26 mouse cellular contexts compared by ENCODE assay signal in the genomic region with DNA sequence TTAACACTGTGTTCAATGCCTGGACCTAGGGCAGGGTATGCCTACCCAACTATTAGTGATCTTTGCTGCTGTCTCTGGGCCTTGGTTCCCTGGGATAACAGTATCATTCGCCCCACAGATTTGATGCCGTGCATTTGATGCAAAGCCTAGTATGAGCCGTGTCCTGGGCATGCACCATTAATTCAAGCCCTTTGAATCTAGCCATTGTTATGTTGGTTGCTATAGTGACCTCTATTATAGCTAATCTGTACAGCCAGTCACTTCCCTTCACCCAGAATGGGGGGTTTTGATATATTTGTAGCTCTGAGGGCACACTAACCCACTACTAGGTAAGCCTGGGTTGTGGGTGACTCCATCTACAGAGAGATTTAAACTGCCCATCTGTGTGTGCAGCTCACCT. TPM values are rescaled to one million over a fixed set of nuclear protein-coding genes. Genes with fewer than 3 reads are reported as not detected.
DNase-seq lines count a peak whose midpoint lies in the region; ATAC-seq and TF ChIP-seq lines count a peak whose summit lies in the region.
"Had no signal": no experiment of that assay in that cellular context is flagged by ENCODE, and none has a peak within 500 bp of the region (broad histone marks: within the 10 kb centered on the region; RNA-seq: fewer than 3 reads in every experiment).

No protein-coding gene starts in this region.

- H3K4me3 ChIP-seq in hindbrain, embryonic 11.5 days (ENCODE audit: low read depth, low read length) = no peak overlapping the region
- H3K4me3 ChIP-seq in hindbrain, embryonic 13.5 days = no peak overlapping the region
- H3K4me3 ChIP-seq in midbrain, embryonic 13.5 days (replicated peaks) = no peak overlapping the region
- no peak overlapping the region for H3K4me3 ChIP-seq in midbrain, postnatal 0 days (ENCODE audit: low read depth, low read length)
- H3K4me3 ChIP-seq: gastrocnemius, adult 2 months; hindbrain, embryonic 15.5 days; intestine, embryonic 15.5 days had no signal

- ATAC-seq in hindbrain, embryonic 11.5 days (ENCODE audit: low FRiP score) = peak; percentile 54
- no peak for ATAC-seq in hindbrain, embryonic 13.5 days (ENCODE audit: low FRiP score)
- ATAC-seq in midbrain, embryonic 13.5 days = peak; percentile 58
- ATAC-seq in midbrain, postnatal 0 days (ENCODE audit: low FRiP score) = no peak
- ATAC-seq: activated CD4-positive, CD25-positive, alpha-beta regulatory T cell, adult 4 months; CD4-positive, CD25-positive, alpha-beta regulatory T cell, adult 4 months; forebrain, embryonic 14.5 days; forebrain, postnatal 0 days; intestine, embryonic 15.5 days had no signal

- no peaks in the 10 kb centered on the region for H3K36me3 ChIP-seq in hindbrain, embryonic 11.5 days (ENCODE audit: control insufficient read depth, insufficient read depth, low read length)
- no peaks in the 10 kb centered on the region for H3K36me3 ChIP-seq in hindbrain, embryonic 13.5 days
- no peaks in the 10 kb centered on the region for H3K36me3 ChIP-seq in midbrain, embryonic 13.5 days
- no peaks in the 10 kb centered on the region for H3K36me3 ChIP-seq in midbrain, postnatal 0 days (ENCODE audit: insufficient read depth, low read length)
- H3K36me3 ChIP-seq: hindbrain, embryonic 15.5 days; intestine, embryonic 15.5 days had no signal

- no peak for TF ChIP-seq CTCF in midbrain, postnatal 0 days (IDR thresholded peaks at IDR 0.05)

- no peaks in the 10 kb centered on the region for H3K4me1 ChIP-seq in hindbrain, embryonic 11.5 days (replicated peaks; ENCODE audit: control insufficient read depth, insufficient read depth, low read length)
- H3K4me1 ChIP-seq in hindbrain, embryonic 13.5 days (replicated peaks) = peaks cover 28% of the 10 kb centered on the region
- H3K4me1 ChIP-seq in midbrain, embryonic 13.5 days (replicated peaks) = peaks cover 43% of the 10 kb centered on the region
- H3K4me1 ChIP-seq in midbrain, postnatal 0 days (ENCODE audit: insufficient read depth, low read length) = 0 out of 2 replicates have a peak, but pooled peaks cover 2% of the 10 kb centered on the region

- no peak overlapping the region for H3K9ac ChIP-seq in hindbrain, embryonic 11.5 days (ENCODE audit: low read depth, low read length)
- no peak overlapping the region for H3K9ac ChIP-seq in hindbrain, embryonic 13.5 days
- H3K9ac ChIP-seq in midbrain, embryonic 13.5 days (replicated peaks) = no peak overlapping the region
- H3K9ac ChIP-seq in midbrain, postnatal 0 days (replicated peaks; ENCODE audit: low read length, poor library complexity, severe bottlenecking) = no peak overlapping the region
- H3K9ac ChIP-seq: forebrain, postnatal 0 days; hindbrain, embryonic 15.5 days; intestine, embryonic 15.5 days had no signal

- H3K27me3 ChIP-seq in hindbrain, embryonic 11.5 days (ENCODE audit: control insufficient read depth, insufficient read depth, low read length) = peaks cover 61% of the 10 kb centered on the region
- H3K27me3 ChIP-seq in hindbrain, embryonic 13.5 days = peaks cover 93% of the 10 kb centered on the region
- H3K27me3 ChIP-seq in midbrain, embryonic 13.5 days = peaks cover 64% of the 10 kb centered on the region
- peaks cover 20% of the 10 kb centered on the region for H3K27me3 ChIP-seq in midbrain, postnatal 0 days (ENCODE audit: insufficient read depth, low read length)

- no peak for DNase-seq in hindbrain, embryonic 11.5 days (ENCODE audit: low spot score)
- DNase-seq in midbrain, postnatal 0 days (ENCODE audit: low spot score) = no peak
- peak; percentile 61 for DNase-seq in retina, postnatal 1 day
- DNase-seq in retina, embryonic 14.5 days (ENCODE audit: low spot score) = no peak
- DNase-seq: adrenal gland, adult 8-10 months; adrenal gland, postnatal 25 days; cerebellum, adult 11-12 months; cerebellum, adult 8-10 months; forebrain, postnatal 0 days; gastrocnemius, adult 2 months; gastrocnemius, postnatal 14 days; heart, adult 11 months had no signal

- H3K27ac ChIP-seq in hindbrain, embryonic 11.5 days (ENCODE audit: low read depth, low read length) = no peak overlapping the region
- H3K27ac ChIP-seq in hindbrain, embryonic 13.5 days = no peak overlapping the region
- no peak overlapping the region for H3K27ac ChIP-seq in midbrain, embryonic 13.5 days
- no peak overlapping the region for H3K27ac ChIP-seq in midbrain, postnatal 0 days (ENCODE audit: low read depth, low read length)
- H3K27ac ChIP-seq: gastrocnemius, adult 2 months; hindbrain, embryonic 15.5 days; intestine, embryonic 15.5 days had no signal

- no peak overlapping the region for H3K4me2 ChIP-seq in hindbrain, embryonic 11.5 days (replicated peaks; ENCODE audit: low read depth, low read length)
- no peak overlapping the region for H3K4me2 ChIP-seq in hindbrain, embryonic 13.5 days
- H3K4me2 ChIP-seq in midbrain, embryonic 13.5 days (replicated peaks) = no peak overlapping the region
- H3K4me2 ChIP-seq in midbrain, postnatal 0 days (ENCODE audit: low read depth, low read length, poor library complexity, severe bottlenecking) = no peak overlapping the region
- H3K4me2 ChIP-seq: heart, embryonic 11.5 days; hindbrain, embryonic 15.5 days; intestine, embryonic 15.5 days had no signal

- 35% methylated on average over 3 of the region's 3 CpGs for WGBS in hindbrain, embryonic 11.5 days
- 17% methylated on average over 3 of the region's 3 CpGs for WGBS in hindbrain, embryonic 13.5 days
- 16% methylated on average over 3 of the region's 3 CpGs for WGBS in midbrain, embryonic 13.5 days
- 23% methylated on average over 3 of the region's 3 CpGs for WGBS in midbrain, postnatal 0 days

- H3K9me3 ChIP-seq in hindbrain, embryonic 11.5 days (ENCODE audit: control insufficient read depth, low read length) = no peaks in the 10 kb centered on the region
- no peaks in the 10 kb centered on the region for H3K9me3 ChIP-seq in hindbrain, embryonic 13.5 days
- no peaks in the 10 kb centered on the region for H3K9me3 ChIP-seq in midbrain, embryonic 13.5 days
- no peaks in the 10 kb centered on the region for H3K9me3 ChIP-seq in midbrain, postnatal 0 days (ENCODE audit: low read length)
- H3K9me3 ChIP-seq: hindbrain, embryonic 15.5 days; intestine, embryonic 15.5 days had no signal

RNA-seq across cellular contexts. Expression of a gene that starts 40.3 kb away (rescaled TPM):
- 0.40 and 0.84 TPM in 2 replicates for polyA plus RNA-seq in hindbrain, embryonic 11.5 days (2014; fragmentation: Nextera tagmentation; extraction: Ambion mirVana)
- 21.4 and 29.2 TPM in 2 replicates for polyA plus RNA-seq in hindbrain, embryonic 13.5 days (2015; fragmentation: Nextera tagmentation; extraction: Ambion mirVana)
- 11.3 and 12.6 TPM in 2 replicates for polyA plus RNA-seq in midbrain, embryonic 13.5 days (2015; fragmentation: Nextera tagmentation; extraction: Ambion mirVana)
- 153 and 196 TPM in 2 replicates for total RNA-seq in midbrain, postnatal 0 days (2014; rRNA removed)
- 167 and 180 TPM in 2 replicates for polyA plus RNA-seq in midbrain, postnatal 0 days (2015; fragmentation: Nextera tagmentation; extraction: Ambion mirVana)
- total RNA-seq: gastrocnemius, adult 2 months; gastrocnemius, postnatal 14 days; heart, adult 8-10 months; heart, postnatal 25 days; hematopoietic stem cell, adult 5-6 weeks had no signal
- polyA plus RNA-seq: activated CD4-positive, CD25-positive, alpha-beta regulatory T cell, adult 4 months; C2C12; CD4-positive, CD25-positive, alpha-beta regulatory T cell, adult 4 months; heart, embryonic 11.5 days; heart, embryonic 14.5 days; heart, postnatal 0 days had no signal

Comparison
In these comparisons a context has a peak if more than half of its experiments do, and no peak if none do; other contexts are left out.
1. ATAC-seq: peak in hindbrain, embryonic 11.5 days (single experiment) and midbrain, embryonic 13.5 days (single experiment); none in hindbrain, embryonic 13.5 days (single experiment) and midbrain, postnatal 0 days (single experiment).